Mouse (Mus musculus) thymus, postnatal 0 days (tissue): ENCODE data around the gene Olfr789. TPM values are rescaled to one million over a fixed set of nuclear protein-coding genes. Genes with fewer than 3 reads are reported as not detected.

Experiments
- DNase-seq: peaks from one replicate; pipeline ENCODE4 v3.0.0-alpha.2; 2015; ENCODE audit warnings: low spot score
- polyA plus RNA-seq: library from polyadenylated mRNA; unstranded; fragments of >200 nt; fragmentation: Nextera tagmentation; extraction: Ambion mirVana; gene quantifications from 2 replicates; pipeline ENCODE4 v1.2.1, GENCODE M21; 2015

Gene Olfr789
- polyA plus RNA-seq, result not detected in 2 replicates

DNA sequence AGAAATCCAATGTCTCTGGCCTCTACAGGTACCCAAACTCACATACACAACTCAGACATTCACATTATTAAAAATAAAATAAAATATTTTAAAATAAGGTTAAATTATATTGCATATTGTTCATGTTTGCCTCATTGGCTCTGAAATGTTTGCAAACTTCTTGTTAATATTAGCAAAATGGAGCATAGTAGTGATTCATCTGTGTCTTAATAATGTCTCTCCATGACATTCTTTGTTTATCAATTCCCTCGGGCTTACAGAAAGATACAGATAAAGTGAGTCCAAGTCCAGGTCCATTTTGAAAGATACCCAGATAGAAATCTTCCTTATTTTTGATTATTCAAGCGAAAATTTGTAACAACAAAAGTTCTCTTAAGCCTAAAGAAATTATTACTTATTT lies at the start of gene Olfr789:
Gene Olfr789 (plus strand): TSS at position 301 of the 400 bp plus-strand sequence.
- no peak for DNase-seq

DNA sequence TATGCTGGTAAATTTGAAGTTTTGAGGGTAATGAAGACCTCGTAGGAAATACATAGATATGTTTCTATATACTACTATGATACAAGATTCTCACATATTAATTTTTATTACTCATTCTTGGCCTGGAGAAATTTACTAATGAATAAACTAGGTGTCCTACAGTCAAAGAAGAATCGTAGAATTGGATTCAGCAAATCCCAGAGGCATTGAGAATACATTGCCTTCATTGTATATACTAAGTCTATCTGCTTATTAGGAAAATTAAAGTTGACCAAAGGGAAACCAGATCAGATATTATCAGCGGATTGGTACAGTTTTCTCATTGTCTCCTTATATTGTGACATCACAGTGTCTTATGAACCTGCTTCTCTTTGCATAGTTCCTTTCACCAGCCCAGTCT lies 23.0 kb upstream of the Olfr789 start, which contains the start of gene Olfr787:
Gene Olfr787 (plus strand): TSS at position 301 of the 400 bp plus-strand sequence.
- DNase-seq, result no peak

DNA sequence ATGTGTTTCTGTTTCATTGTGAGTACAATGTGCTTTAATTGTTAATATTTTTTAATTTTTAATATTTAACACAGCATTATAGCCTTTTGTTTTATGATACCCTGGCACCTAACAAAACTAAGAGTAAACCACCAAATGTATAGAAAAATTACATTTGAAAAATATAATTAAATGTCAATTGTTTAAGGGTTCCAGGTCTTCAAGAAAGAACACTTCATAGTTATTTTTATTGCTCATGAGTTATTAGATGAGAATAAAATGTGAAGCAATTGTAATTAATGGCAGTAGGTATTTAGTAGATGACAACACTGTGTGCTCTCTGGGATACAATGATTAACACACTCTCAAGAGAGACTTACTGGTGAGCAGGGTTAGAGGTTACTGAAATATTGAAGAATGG lies 13.9 kb upstream of the Olfr789 start, which contains the start of gene Olfr788:
Gene Olfr788 (plus strand): TSS at position 301 of the 400 bp plus-strand sequence.
- DNase-seq, result no peak

DNA sequence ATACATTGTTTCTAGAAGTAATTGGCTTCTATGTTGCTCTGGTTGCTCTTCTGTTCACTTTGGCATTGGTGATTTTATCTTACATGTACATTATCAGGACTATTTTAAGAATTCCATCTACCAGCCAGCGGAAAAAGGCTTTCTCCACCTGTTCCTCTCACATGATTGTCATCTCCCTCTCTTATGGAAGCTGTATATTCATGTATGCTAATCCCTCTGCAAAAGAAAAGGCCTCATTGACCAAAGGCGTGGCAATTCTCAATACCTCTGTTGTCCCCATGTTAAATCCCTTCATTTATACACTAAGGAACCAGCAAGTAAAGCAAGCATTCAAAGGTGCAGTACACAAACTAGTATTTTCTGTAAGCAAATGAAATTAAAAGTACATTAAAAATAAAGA lies 11.3 kb upstream of the Olfr789 start:
- DNase-seq, result no peak

DNA sequence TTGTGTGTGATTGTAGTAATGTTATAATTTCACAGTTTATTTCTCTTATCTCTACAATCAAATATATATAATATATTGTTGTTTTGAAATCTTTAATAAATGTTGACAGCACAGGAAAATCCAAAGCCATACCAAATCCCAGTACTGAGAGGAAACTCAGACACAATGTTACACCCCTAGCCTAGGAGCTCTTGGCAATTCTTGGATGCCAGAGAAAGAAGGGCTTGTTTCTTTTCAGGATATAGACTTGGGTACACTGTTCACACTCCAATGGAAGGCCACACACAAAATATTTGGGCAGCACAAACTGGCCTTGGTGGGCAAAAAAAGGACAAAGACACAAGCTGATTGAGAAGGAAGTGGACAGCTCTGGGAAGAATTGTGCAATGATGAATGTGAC lies 10.8 kb upstream of the Olfr789 start:
- no peak for DNase-seq

DNA sequence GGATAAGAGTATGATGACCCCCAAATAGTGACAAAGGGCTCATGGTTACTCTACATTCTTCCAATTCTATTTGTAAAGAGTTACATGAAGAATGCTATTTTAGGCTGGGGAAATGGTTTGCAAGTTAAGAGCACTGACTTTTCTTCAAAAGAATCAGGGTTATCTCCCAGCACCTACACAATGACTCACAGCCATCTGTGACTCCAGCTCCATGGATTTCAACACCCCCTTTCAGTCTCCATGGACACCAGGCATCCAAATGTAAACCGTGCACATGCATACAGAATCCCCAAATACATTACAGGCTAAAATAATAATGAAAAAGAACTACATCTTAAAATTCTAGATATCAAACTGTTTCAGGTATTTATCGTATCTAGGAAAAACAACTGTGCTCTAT lies 5.5 kb downstream of the Olfr789 start:
- DNase-seq, result no peak

DNA sequence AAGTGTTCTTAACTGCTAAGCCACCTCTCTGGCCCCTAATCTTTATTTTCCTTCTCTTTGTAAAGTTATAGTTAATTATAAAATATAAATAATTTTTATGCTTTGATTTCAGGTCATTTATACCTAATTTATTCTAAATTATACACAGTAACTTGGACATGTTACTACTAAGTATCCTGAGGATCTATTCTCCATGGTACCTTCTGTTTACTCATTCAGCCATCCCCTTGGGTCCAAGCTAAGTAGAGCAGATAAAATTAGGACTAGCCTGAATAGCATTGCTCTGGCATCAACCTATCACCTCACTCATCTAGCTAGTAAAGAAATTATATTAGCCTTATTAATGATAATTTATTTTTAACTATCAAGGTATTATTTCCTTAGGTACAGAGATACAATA lies 13.6 kb downstream of the Olfr789 start, which contains the start of gene Olfr790:
Gene Olfr790 (plus strand): TSS at position 301 of the 400 bp plus-strand sequence.
- no peak for DNase-seq

DNA sequence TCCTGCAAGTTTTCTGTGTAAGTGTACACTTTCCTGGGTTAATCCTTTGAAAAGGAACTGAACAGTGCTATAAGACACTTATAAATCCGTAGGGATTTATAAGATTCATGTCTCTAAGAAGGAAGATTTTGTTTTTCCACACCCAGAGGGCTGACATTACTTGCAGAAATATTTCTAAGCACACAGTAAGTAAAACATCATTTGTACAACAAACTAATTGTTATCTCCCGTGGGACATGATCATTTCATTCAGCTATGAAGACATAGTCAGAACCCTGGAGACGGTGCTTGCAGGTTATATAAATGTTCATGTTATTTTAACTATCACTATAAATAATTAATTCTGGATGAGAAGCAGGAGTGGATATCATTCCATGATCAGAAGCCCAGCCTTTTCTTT lies 36.9 kb downstream of the Olfr789 start, which contains the start of gene Olfr791:
Gene Olfr791 (plus strand): TSS at position 301 of the 400 bp plus-strand sequence.
- DNase-seq, result no peak

DNA sequence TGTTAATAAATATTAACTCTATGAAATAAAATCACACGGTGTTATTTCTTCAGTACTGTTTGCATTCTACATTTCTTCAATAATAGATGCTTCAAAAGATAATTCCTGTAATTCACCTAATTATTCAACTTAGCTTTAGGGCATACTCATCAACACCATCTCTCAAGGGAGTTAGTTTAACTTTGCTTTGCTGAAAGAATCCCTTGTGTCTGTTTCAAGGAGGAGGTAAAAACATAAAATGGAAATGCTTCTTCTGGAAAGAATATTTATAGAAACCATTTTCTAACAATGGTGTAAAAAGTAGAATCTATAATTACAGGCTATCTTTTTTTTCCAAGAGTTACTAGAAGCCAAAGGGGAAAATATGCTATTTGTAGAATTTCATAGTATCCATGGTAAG lies 54.3 kb downstream of the Olfr789 start, which contains the start of gene Olfr792:
Gene Olfr792 (plus strand): TSS at position 301 of the 400 bp plus-strand sequence.
- DNase-seq, result no peak

Other genes starting within 250 kb of the Olfr789 start
- gene Olfr774, start 248.5 kb upstream of the Olfr789 start, polyA plus RNA-seq, result not detected in 2 replicates
- gene Olfr775, start 236.3 kb upstream of the Olfr789 start, polyA plus RNA-seq, result not detected in 2 replicates
- gene Olfr776, start 225.6 kb upstream of the Olfr789 start, polyA plus RNA-seq, result not detected in 2 replicates
- not detected in 2 replicates for gene Olfr777, start 213.3 kb upstream of the Olfr789 start, polyA plus RNA-seq
- not detected in 2 replicates for gene Olfr780, start 166.6 kb upstream of the Olfr789 start, polyA plus RNA-seq
- not detected in 2 replicates for gene Olfr781, start 155.9 kb upstream of the Olfr789 start, polyA plus RNA-seq
- not detected in 2 replicates for gene Olfr782, start 135.9 kb upstream of the Olfr789 start, polyA plus RNA-seq
- gene Olfr784, start 100.7 kb upstream of the Olfr789 start, polyA plus RNA-seq, result 0.05 and 0.08 TPM in 2 replicates
- gene Olfr785, start 79.3 kb upstream of the Olfr789 start, polyA plus RNA-seq, result not detected in 2 replicates
- gene Olfr786, start 57.4 kb upstream of the Olfr789 start, polyA plus RNA-seq, result not detected in 2 replicates
- not detected in 2 replicates for gene Olfr787, start 22.9 kb upstream of the Olfr789 start, polyA plus RNA-seq
- gene Olfr788, start 13.8 kb upstream of the Olfr789 start, polyA plus RNA-seq, result not detected in 2 replicates
- gene Olfr790, start 13.7 kb downstream of the Olfr789 start, polyA plus RNA-seq, result not detected in 2 replicates
- not detected in 2 replicates for gene Olfr791, start 37.0 kb downstream of the Olfr789 start, polyA plus RNA-seq
- not detected in 2 replicates for gene Olfr792, start 54.4 kb downstream of the Olfr789 start, polyA plus RNA-seq
- gene Olfr794, start 82.9 kb downstream of the Olfr789 start, polyA plus RNA-seq, result not detected in 2 replicates
- not detected in 2 replicates for gene Olfr796, start 127.8 kb downstream of the Olfr789 start, polyA plus RNA-seq
- not detected in 2 replicates for gene Olfr798, start 143.2 kb downstream of the Olfr789 start, polyA plus RNA-seq
- gene Olfr799, start 152.7 kb downstream of the Olfr789 start, polyA plus RNA-seq, result not detected in 2 replicates
- gene Olfr800, start 172.9 kb downstream of the Olfr789 start, polyA plus RNA-seq, result not detected in 2 replicates
- gene Olfr801, start 189.1 kb downstream of the Olfr789 start, polyA plus RNA-seq, result not detected in 2 replicates
- 0.05 and 0.09 TPM in 2 replicates for gene Olfr802, start 203.4 kb downstream of the Olfr789 start, polyA plus RNA-seq
- gene Olfr803, start 209.5 kb downstream of the Olfr789 start, polyA plus RNA-seq, result not detected in 2 replicates
- not detected in 2 replicates for gene Olfr804, start 218.5 kb downstream of the Olfr789 start, polyA plus RNA-seq
- not detected in 2 replicates for gene Olfr805, start 244.6 kb downstream of the Olfr789 start, polyA plus RNA-seq